Mouse (Mus musculus) right cerebral cortex, postnatal 4 days (tissue): Measurements from ENCODE around the gene Pcsk2.

Source experiments
- DNase-seq: peaks from one replicate; pipeline ENCODE4 v3.0.0-alpha.2; 2022

Gene Pcsk2

DNA sequence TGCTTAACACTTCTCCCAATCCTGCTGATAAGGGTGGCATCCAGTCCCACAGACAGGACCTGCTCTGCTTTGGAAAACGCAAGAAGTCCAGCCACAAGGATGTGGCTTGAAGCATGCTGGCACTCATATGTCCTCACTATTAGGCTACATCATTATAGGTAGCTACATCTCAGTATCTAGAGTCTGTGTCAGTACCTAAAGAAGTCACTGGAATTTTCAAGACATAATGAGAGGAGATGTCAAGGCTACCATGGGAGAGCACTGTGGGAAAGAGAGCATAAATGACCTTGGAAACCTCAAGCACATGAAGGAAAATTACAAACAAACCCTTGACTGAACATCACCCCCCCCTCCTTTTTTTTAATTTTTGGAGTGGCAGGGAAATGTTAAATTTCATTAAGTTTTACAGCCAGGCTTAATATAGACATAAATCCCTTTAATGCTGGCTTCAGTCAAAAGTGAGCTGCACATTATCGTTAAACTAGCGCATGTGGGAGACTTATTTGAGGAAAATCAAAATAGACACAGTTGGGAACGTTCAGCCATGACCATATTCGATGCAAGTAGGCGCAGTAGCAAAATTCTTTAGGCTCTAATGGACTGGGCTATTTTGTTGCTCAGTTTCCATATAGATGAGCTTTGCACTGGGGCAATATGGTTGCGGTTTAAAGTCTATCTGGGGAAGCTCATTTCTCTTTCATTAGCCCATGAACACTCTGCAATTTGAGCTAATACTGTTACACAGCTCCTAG lies 193.7 kb downstream of the Pcsk2 start:
- no peak for DNase-seq

DNA sequence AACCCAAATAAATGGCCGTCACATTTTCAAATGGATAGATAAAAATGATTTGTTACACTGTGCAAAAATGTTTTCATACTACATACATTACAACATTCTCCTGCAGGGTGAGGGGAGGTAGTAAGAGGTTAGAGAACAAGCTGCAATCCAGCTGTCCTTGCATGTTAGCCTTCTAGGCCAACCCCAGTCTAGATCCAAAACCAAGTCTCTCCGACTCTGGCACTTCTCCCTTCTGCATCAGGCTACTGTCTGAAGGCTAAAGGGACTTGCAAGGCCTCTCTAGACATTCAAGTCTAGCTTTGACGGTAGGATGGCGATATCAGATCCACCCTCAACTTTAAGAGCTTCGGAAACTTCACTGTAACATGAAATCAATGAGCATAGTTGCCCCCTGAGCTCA lies 196.5 kb downstream of the Pcsk2 start:
- DNase-seq: no peak

DNA sequence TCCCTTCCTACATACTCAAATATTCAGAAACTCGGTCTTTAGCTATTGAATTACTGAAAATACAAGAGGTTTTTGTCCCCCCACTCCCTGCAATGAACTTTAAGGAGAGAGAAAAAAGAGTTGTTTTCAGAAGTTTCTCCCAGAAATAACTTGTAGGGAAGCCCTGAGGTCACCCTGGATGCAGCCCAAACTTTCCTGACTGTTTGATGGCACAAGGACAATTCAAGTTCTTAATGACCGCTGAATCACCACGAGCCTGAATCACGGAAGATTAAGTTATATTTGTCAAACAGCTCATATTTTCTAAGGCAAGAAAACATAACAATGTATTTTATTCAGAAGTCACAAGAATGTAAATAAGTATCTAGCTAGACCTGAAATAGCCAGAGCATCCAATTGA lies 197.1 kb downstream of the Pcsk2 start:
- no peak for DNase-seq

GRCm38 (mm10) chr2:143752051-143752788 lies 206.3 kb downstream of the Pcsk2 start:
- DNase-seq: no peak

DNA sequence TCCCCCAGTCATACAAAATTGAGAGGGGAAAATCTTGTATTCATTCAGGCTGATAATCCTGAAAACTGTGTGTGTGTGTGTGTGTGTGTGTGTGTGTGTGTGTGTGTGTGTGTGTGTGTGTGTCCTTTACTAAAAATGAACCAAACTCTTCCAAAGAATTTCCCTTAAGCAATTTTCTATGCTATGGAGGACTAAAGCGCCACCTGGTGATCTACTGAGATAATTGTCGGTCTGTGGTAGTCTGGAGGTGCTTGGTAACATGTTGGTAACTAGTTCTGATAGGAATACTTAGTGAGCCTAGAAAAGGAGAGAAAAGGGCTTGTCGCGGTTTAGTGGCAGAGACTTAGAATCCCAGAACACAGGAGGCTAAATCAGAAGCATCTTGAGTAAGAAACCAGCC lies 230.5 kb downstream of the Pcsk2 start:
- peak; percentile 33 for DNase-seq

- no peak for DNase-seq
These were observed 234.4 kb downstream of the Pcsk2 start for GRCm38 (mm10) chr2:143780310-143780709.

DNA sequence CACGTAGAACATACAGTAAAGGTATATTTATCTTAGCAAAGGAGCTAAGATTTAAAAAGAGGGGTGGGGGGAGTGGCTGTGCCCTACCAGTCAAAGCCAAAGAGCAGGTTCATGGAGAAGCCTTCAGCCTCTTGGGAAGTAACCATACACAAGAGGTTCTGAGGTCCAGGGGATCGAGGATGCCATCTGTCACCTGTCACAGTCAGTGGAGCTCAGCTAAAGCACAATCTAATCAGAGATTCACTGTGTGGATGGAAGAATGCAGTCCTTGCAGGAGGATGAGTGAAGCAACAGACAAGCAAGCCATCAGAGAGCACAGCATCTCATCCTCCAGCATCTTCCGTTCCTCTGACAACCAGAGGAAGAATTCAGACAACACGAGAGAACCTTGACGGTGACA lies 244.0 kb downstream of the Pcsk2 start:
- DNase-seq: no peak

GRCm38 (mm10) chr2:143795858-143796257 lies 249.9 kb downstream of the Pcsk2 start:
- DNase-seq: no peak

GRCm38 (mm10) chr2:143796335-143797013 lies 250.5 kb downstream of the Pcsk2 start:
- no peak for DNase-seq

DNA sequence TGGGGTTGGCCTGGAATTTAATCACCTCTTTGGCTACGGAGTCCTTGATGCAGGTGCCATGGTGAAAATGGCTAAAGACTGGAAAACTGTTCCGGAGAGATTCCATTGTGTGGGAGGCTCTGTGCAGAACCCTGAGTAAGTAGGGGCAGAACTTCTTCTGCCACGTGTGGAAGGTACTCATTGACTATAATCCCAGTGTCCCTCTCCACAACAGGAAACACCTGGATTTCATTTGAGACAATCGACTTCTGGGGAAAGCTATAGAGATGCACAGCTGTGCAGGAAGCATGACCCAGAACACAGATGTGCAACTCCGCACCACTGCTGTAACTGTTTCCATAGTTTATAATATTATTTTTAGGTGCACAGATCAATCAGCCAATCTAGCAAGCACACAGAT lies 255.1 kb downstream of the Pcsk2 start:
- DNase-seq: no peak

GRCm38 (mm10) chr2:143806140-143806923 lies 260.4 kb downstream of the Pcsk2 start:
- no peak for DNase-seq

- no peak for DNase-seq
These were observed 261.1 kb downstream of the Pcsk2 start for GRCm38 (mm10) chr2:143806924-143807664.

- peak; percentile 28 for DNase-seq
These were observed 262.8 kb downstream of the Pcsk2 start for GRCm38 (mm10) chr2:143808789-143809188.

DNA sequence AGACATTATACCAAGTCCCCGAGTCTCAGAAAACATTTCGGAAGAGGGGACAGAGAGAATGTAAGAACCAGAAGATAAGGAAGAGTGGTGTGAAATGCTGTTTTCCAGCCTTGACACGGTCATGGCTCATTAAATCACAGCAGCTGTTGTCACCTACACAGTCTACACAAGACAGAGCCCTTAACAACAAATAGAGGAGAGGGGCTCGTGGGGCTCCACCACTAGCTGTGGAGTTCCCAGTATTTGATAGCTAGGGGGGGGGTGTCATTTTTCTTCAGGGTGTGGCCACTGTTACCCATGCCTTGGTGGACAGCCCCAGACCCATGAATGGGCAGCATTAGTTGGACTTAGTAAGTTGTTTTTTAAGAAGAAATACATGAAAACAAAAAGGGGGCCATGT lies 266.3 kb downstream of the Pcsk2 start:
- DNase-seq: no peak

DNA sequence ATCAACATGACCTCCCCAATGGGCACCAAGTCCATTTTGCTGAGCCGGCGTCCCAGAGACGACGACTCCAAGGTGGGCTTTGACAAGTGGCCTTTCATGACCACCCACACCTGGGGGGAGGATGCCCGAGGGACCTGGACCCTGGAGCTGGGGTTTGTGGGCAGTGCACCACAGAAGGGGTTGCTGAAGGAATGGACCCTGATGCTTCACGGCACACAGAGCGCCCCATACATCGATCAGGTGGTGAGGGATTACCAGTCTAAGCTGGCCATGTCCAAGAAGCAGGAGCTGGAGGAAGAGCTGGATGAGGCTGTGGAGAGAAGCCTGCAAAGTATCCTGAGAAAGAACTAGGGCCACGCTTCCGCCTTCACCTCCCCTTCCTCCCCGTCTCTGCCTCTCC lies 267.5 kb downstream of the Pcsk2 start:
- DNase-seq: no peak

GRCm38 (mm10) chr2:143831645-143832044 lies 285.7 kb downstream of the Pcsk2 start:
- no peak for DNase-seq

GRCm38 (mm10) chr2:143832721-143833120 lies 286.8 kb downstream of the Pcsk2 start:
- DNase-seq: no peak

GRCm38 (mm10) chr2:143834082-143834481 lies 288.1 kb downstream of the Pcsk2 start:
- DNase-seq: no peak

GRCm38 (mm10) chr2:143835820-143836219 lies 289.9 kb downstream of the Pcsk2 start:
- no peak for DNase-seq

GRCm38 (mm10) chr2:143837291-143837701 lies 291.3 kb downstream of the Pcsk2 start:
- peak; percentile 64 for DNase-seq

DNA sequence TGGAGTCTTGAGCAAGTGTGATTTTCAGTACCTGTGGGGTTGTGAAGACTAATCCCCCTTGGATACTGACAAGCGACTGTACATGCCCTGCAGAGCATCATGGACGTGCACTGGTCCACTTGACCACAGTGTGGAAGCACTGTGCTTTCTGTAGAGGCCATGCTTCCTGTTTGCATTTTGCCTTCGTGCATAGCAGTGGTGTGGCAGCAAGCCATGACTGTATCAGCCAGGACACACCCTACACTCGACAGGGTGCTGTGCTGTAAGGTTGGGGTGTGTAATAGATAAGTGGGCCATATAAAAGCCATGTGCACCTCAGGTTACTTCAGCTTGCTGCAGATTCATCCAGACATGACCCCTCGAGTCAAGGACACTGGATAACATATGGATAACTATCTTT lies 292.7 kb downstream of the Pcsk2 start:
- no peak for DNase-seq

DNA sequence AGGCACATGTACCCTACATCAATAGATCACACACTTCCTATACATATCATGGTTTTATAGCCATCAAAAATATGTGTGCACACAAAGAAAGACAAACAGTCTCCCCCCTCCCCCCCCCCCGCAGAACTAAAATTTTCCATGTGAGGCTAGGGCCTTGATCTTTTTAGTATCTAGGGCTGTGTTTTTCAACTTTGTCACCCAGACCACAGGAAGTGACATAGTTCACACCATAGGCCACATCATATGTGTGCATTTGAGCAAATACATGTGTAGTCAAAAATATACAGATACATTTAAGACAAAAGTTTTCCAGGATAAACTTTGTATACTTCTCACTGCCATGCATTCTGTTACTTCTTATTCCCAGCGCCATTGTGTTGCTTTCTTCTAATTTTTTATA lies 293.5 kb downstream of the Pcsk2 start:
- DNase-seq: no peak
